Mouse (Mus musculus) gastrocnemius, postnatal 25 days (tissue): Measurements from ENCODE around the gene Lrrc23. TPM values are rescaled to one million over a fixed set of nuclear protein-coding genes. Genes with fewer than 3 reads are reported as not detected.

Experiments used
- DNase-seq: peaks from one replicate; pipeline ENCODE4 v3.0.0; 2022
- total RNA-seq, 2 experiments: library from RNA; stranded (reverse); gene quantifications; 1 replicate in 1 of 2; 2 replicates in 1 of 2; pipeline ENCODE4 v1.2.3; 2021

Lrrc23 gene
- total RNA-seq, 2 experiments from 2014 or later, result 0.18 TPM; not detected in 1

DNA sequence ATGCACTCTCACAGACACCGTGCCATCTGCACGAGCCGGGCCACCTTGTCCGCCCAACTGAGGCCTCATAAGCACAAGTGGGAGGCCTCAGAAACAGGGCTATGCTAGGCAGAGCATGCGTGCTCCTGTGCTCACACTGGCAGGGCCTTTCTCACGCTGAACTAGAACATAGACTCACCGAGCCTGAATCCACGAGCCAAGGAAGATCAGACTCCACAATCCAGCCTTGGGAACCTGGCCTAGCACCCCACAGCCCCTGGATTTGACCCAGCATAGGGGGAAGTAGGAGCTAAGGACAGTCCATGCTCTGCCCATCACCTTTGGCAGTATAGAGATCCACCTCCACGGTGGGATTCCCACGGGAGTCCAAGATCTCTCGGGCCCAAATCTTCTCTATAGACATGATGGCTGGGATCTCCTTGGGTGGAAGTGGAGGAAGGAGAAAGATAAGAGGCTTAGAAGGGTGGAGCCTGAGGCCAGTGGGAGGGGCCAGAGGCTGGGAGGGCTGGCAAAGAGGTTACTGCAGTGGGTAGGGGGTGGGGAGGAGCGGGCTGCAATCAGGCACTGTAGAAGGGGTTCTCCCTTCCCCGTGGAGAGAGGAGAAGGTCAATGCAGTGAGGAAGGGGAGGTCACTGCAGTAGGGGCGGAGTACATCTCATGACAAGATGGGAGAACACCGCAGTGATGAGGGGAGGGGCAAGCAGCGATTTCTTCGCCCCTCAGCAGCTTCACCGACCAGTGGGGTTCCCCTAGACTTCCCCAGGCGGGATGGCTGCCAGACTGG is 11.4 kb downstream of the Lrrc23 start:
- no peak for DNase-seq

- no peak for DNase-seq
Observed at GRCm38 (mm10) chr6:124767536-124767919, 12.0 kb downstream of the Lrrc23 start.

- no peak for DNase-seq
Observed at GRCm38 (mm10) chr6:124765951-124766350, 13.6 kb downstream of the Lrrc23 start.

- DNase-seq, result peak; percentile 72
Observed at GRCm38 (mm10) chr6:124759259-124759658, 20.3 kb downstream of the Lrrc23 start.

GRCm38 (mm10) chr6:124758849-124759232 is 20.7 kb downstream of the Lrrc23 start:
- DNase-seq, result no peak

DNA sequence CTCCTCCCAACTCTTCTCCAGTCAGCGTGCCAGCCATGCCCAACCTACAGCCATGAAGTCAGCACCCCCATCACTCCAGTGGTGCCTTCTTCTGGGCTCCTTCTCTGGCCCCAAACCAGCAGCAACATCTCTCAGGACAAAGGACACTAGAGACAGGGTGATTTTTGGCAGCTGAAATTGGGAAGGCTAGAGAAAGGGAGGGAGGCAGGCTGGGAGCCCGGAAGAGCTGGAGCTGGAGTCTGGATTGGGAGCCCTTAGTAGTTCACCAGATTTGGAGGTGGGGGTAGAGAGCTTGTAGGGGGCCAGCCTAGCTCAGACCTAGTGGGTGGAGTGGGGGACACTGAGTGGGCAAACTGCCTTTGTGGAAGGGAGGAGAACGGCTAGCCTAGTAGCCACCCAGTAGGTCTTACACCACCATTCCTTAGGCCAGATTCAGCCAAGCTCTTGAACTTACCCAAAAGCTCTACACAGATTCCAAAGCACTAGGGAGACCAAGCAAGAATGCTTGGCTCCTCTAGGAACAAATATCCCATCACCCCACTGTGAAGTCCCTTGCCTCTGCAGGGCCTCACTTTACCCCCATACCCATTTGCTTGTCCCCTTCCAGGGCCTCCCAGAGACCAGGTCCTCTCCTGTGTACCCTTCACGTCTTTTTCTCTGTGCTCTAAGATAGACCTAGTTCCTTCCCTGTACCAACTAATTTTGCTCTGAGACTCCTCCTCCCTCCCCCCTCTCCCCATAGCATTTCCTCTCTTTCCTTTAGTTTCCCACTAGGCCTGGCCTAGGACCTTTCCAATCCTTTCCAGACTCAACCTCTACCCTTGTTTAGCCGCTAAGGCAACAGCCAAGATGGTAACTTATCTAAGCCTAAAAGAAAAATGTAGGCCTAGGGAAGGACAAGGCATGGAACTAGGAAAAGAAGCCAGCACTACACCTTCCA is 21.3 kb downstream of the Lrrc23 start:
- DNase-seq, result peak; percentile 58

- DNase-seq, result no peak
Observed at GRCm38 (mm10) chr6:124757351-124757880, 22.1 kb downstream of the Lrrc23 start.

- peak; percentile 87 for DNase-seq
Observed at GRCm38 (mm10) chr6:124756652-124757350, 22.7 kb downstream of the Lrrc23 start.

- peak; percentile 82 for DNase-seq
Observed at GRCm38 (mm10) chr6:124755831-124756595, 23.5 kb downstream of the Lrrc23 start, which contains the start of the genes Gm45234 and Atn1. TSS of gene Gm45234 (minus strand) at chr6:124756021. TSS of gene Atn1 (minus strand) at chr6:124756524.

DNA sequence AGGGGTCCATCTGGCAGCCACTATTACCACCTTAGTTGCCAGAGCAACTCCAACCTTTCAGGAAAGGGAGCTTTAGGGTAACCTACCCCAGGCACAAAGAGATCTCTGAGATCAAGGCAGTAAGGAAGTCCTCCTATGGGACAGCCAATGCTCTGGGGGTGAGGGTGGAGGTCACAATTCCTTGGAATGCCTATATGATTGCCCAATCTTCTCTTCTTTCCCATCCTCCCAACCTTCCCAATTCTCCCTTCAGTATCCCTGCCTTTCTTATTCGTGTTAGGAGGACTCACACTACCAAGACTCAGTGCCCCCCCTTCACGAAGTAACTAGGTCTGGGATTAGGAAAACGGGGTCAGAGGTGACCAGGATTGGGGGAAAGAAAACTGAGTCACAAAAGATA is 24.2 kb downstream of the Lrrc23 start:
- DNase-seq, result no peak

DNA sequence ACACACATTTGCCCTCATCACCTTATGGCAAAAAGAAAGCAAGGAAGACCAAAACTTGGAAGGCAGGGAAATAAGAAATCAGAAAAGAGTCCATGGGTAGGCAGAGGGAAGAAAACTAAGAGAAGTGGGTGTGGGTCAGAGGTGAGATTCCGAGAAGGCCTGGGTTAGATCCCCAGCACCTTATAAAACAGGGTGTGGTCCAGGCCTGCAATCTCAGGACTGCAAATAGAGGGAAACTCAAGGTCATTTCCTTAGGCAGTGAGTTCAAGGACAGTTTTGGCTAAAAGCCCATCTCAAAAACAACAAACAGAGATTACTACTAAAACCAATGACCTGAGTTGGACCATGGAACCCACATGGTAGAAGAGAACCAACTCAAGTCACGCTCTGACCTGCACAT is 25.7 kb downstream of the Lrrc23 start:
- no peak for DNase-seq

- DNase-seq, result no peak
Observed at GRCm38 (mm10) chr6:124750405-124750804, 29.1 kb downstream of the Lrrc23 start.

DNA sequence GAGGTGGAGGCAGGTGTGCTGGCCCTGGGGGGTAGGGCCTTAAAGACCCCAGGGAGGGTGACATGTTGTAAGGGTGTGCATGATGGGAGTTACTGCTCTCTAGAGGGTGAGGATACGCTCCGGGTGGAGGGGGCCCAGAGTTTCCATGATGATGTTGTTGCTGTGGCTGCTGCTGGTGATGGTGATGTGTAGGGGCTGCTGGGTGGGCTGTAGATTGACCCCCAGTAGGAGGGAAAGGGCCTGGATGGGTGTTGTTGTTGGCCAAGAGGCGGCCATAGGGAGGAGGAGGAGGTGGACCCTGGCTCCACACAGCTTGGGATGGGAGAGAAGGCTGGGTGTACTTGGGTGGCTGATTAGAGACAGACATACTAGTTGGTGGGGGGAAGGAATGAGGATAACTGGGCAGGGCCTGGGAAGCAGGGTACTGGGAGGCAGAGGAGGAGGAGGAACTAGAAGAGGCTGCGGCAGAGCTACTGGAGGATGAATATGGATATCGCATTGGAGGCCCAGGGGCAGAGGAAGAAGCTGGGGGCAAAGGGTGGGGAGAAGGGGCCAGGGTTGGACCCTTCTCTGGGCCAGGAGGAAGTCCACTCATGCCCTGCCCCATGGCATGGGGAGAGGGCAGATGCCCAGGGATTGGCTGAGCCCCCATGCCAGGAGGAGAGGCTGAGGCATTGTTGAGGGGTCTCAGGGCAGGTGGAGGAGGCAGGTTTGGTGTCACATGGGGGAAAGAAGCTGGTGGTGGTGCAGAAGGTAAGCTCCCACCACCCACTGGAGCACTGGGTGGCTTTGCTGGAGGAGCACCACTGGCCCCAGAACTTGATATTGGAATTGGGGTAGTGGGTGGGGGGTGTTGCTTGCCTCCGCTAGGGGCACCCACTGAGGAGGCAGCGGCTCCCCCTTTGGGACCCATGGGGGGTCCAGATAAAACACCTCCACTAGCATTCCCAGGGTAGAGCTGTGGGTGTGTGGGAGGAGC is 32.6 kb downstream of the Lrrc23 start:
- DNase-seq, result no peak

GRCm38 (mm10) chr6:124746296-124746605 is 33.3 kb downstream of the Lrrc23 start:
- no peak for DNase-seq

DNA sequence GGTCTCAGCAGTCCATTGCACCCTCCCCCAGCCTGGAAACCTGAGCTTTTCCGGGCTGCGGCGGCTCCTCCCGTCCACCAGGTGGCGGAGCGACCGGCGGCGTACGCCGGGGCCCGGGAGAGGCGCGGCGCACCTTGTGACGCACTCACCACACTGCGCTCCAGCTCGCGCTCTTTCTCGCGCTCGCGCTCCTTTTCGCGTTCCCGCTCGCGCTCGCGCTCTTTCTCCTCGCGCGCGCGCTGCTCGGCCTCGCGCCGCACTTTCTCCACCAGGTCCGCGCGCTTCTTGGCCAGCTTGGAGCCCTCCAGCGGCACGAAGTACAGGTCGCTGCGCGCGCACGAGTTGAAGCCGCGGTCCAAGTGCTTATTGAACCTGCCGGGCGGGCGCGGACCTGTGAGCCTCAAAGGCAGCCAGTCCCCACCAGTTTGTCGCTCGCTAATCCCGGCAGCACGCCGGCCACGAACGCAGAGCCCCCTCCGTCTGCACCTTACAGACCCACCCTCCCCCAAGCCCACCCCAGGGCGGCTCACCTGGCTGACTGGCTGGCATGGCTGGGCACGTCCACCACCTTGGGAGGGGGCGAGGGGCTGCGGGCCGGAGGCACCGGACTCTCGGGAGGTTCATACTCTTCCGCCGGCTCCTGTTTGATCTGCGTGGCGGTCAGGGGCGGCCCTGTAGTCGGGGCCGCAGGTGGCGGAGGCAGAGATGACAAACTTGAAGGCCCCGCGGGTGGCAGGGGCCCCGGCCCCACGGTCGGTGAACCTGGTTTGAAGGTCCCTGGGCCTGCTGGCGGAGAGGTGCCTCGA is 33.8 kb downstream of the Lrrc23 start:
- peak; percentile 94 for DNase-seq

- DNase-seq, result peak; percentile 49
Observed at GRCm38 (mm10) chr6:124744755-124745321, 34.7 kb downstream of the Lrrc23 start.

DNA sequence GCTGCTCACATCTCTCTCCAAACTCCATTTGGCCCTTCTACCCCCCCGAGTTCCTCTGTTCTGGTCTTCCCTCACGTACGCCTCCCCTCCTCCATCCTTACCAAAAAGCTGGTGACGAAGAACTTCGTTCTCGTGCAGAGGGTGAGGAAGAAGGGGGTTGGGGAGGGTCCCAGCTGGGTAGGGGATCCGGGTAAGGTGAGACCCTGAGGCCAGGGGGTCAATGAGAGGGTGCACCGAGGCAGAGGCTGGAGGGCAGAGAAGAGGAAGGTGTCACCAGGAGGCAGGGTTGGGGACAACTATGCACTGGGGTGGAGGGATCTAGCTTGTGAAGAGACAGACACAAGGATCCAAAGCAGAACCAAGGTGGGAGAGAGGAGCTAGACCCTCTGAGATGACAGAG is 35.9 kb downstream of the Lrrc23 start:
- no peak for DNase-seq

- no peak for DNase-seq
Observed at GRCm38 (mm10) chr6:124742839-124743514, 36.5 kb downstream of the Lrrc23 start.
